Mouse (Mus musculus): ENCODE data around the gene Tnnc1.

The Tnnc1 gene

GRCm38 (mm10) chr14:31214684-31215083, 6.6 kb downstream of the Tnnc1 start:
- DNase-seq (ENCODE audit: low spot score) = no peak

GRCm38 (mm10) chr14:31215157-31216002, 7.3 kb downstream of the Tnnc1 start:
- peak; percentile 48 for DNase-seq (ENCODE audit: low spot score)

GRCm38 (mm10) chr14:31216846-31217245, 8.7 kb downstream of the Tnnc1 start, which contains the start of gene Nisch:
Gene Nisch (minus strand): TSS chr14:31216946.
- no peak for DNase-seq (ENCODE audit: low spot score)

- no peak for DNase-seq (ENCODE audit: low spot score)
Observed at GRCm38 (mm10) chr14:31217666-31218065, 9.6 kb downstream of the Tnnc1 start, which contains the start of gene Sema3g. Gene Sema3g (plus strand): TSS chr14:31217860.

- no peak for DNase-seq (ENCODE audit: low spot score)
Observed at GRCm38 (mm10) chr14:31226978-31227377, 18.9 kb downstream of the Tnnc1 start.

- DNase-seq (ENCODE audit: low spot score) = no peak
Observed at GRCm38 (mm10) chr14:31228234-31228633, 20.1 kb downstream of the Tnnc1 start.

- no peak for DNase-seq (ENCODE audit: low spot score)
Observed at GRCm38 (mm10) chr14:31230442-31230841, 22.3 kb downstream of the Tnnc1 start.

- DNase-seq (ENCODE audit: low spot score) = no peak
Observed at GRCm38 (mm10) chr14:31232404-31233069, 24.4 kb downstream of the Tnnc1 start.

- no peak for DNase-seq (ENCODE audit: low spot score)
Observed at GRCm38 (mm10) chr14:31233070-31233995, 25.2 kb downstream of the Tnnc1 start.

- DNase-seq (ENCODE audit: low spot score) = peak; percentile 50
Observed at GRCm38 (mm10) chr14:31233996-31234591, 26.0 kb downstream of the Tnnc1 start.

- no peak for DNase-seq (ENCODE audit: low spot score)
Observed at GRCm38 (mm10) chr14:31237101-31237882, 29.2 kb downstream of the Tnnc1 start.

GRCm38 (mm10) chr14:31240528-31240927, 32.4 kb downstream of the Tnnc1 start:
- no peak for DNase-seq (ENCODE audit: low spot score)

- DNase-seq (ENCODE audit: low spot score) = no peak
Observed at GRCm38 (mm10) chr14:31244777-31245176, 36.7 kb downstream of the Tnnc1 start.

GRCm38 (mm10) chr14:31245946-31246345, 37.8 kb downstream of the Tnnc1 start:
- DNase-seq (ENCODE audit: low spot score) = no peak

GRCm38 (mm10) chr14:31248396-31248795, 40.3 kb downstream of the Tnnc1 start:
- DNase-seq (ENCODE audit: low spot score) = no peak

- DNase-seq (ENCODE audit: low spot score) = no peak
Observed at GRCm38 (mm10) chr14:31250222-31251083, 42.3 kb downstream of the Tnnc1 start.

GRCm38 (mm10) chr14:31251084-31251604, 43.0 kb downstream of the Tnnc1 start, which contains the start of the genes Phf7 and Bap1:
Gene Phf7 (minus strand): TSS chr14:31251317.
Gene Bap1 (plus strand): TSS chr14:31251450.
- peak; percentile 98 for DNase-seq (ENCODE audit: low spot score)

- no peak for DNase-seq (ENCODE audit: low spot score)
Observed at GRCm38 (mm10) chr14:31251626-31252025, 43.5 kb downstream of the Tnnc1 start.

GRCm38 (mm10) chr14:31252091-31252490, 44.0 kb downstream of the Tnnc1 start:
- DNase-seq (ENCODE audit: low spot score) = no peak
